Mouse (Mus musculus): ENCODE data around the gene Cutal. TPM values are rescaled to one million over a fixed set of nuclear protein-coding genes. Genes with fewer than 3 reads are reported as not detected.
"Not testable (repeated sequence)": the region's sequence is repeated elsewhere in the genome, so short reads cannot be mapped to it uniquely, and the experiment has no call there.

The Cutal gene
- polyA plus RNA-seq (2015; fragmentation: Nextera tagmentation; extraction: Ambion mirVana) = 0.63 and 0.75 TPM in 2 replicates

GRCm38 (mm10) chr2:34874271-34874670, at the start of gene Cutal:
TSS of gene Cutal (plus strand) at chr2:34874396.
- ATAC-seq (ENCODE audit: borderline replicate concordance, extremely low read depth, low FRiP score, low TSS enrichment) = no peak
- no peaks in the 10 kb centered on the region for H3K9me3 ChIP-seq
- H3K27me3 ChIP-seq = peaks cover 20% of the 10 kb centered on the region; the same call in 1 of the 2 replicates
- WGBS = 2% methylated on average over 14 of the region's 14 CpGs
- peak within 1 kb of the TSS; percentile 56 for H3K4me2 ChIP-seq
- peak within 1 kb of the TSS; percentile 25 for H3K4me3 ChIP-seq
- H3K36me3 ChIP-seq = no peaks in the 10 kb centered on the region
- H3K27ac ChIP-seq = no peak within 1 kb of the TSS
- H3K9ac ChIP-seq = peak within 1 kb of the TSS; percentile 37
- H3K4me1 ChIP-seq = peaks cover 26% of the 10 kb centered on the region

DNA sequence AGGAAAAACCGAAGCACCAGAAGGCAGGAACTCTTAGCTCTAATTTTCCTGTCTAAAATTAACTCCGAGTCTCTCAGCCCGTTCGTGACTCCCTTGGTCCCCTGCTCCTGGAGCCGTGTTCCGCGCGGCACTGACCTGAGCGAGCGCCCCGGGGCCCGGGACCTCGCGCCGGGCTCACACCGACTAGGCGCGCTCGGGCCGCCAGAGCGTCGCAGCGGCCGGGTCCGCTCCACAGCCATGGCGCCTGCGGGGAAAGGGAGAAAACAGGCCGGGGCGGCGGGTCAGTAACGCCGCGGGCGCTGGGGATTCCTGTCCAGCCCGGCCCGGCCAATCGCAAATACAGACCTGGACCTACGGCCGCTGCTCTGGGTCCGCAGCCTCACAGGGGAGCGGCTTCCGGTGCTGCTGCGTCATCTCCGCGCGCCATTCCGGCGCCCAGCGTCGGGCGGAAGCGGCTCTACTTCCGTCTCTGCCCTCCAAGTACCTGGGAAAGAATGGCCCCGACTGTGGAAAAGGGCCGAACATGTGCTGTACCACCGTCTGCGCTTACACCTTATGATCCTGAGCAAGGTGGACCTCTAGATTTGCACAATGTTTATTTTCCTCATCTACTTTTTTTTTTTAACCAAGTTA, 48.3 kb upstream of the Cutal start, which contains the start of gene Fbxw2:
Fbxw2 (minus strand) TSS at position 485 of the 633 bp plus-strand sequence.
- Histone ChIP-seq H3K4me2 (peak within 1 kb of the TSS; percentile 81), H3K36me3 (peaks cover 13% of the 10 kb centered on the region), H3K27ac (peak within 1 kb of the TSS; percentile 84), H3K9me3 (no peaks in the 10 kb centered on the region), H3K9ac (peak within 1 kb of the TSS; percentile 92), H3K27me3 (no peaks in the 10 kb centered on the region), H3K4me3 (peak within 1 kb of the TSS; percentile 91), H3K4me1 (peaks cover 25% of the 10 kb centered on the region)
- under 1% methylated on average over 57 of the region's 57 CpGs for WGBS
- ATAC-seq (ENCODE audit: borderline replicate concordance, extremely low read depth, low FRiP score, low TSS enrichment) = peak; percentile 96

DNA sequence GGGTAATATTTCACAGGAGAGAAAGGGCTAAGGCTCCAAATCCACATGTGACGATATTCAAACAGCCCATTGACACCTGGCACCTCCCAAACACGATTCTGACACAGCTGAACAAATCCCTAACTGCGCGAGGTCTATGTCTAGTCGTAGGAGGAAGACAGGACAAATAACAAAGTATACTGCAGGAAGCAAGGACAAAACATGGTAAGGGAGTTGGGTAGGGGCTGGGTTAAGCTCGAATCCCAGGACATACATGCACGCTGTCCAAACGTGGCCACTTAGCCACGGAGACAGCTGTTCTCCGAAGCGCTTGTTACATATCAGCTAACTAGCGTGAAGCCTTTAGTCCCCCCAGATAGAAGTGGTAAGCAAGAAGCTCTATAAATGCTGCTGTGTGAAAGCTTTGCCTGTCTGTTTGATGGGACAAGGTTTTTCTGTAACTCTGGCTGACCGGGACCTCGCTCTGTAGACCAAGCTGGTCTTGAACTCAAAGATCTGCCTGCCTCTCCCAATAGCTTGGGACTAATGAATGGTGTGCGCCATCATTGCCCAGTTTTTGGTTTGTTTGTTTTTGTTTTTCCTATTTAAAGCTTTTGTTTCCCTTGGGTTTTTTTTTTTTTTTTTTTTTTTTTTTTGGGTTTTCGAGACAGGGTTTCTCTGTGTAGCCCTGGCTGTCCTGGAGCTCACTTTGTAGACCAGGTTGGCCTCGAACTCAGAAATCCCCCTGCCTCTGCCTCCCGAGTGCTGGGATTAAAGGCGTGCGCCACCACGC, 47.5 kb upstream of the Cutal start:
- no peak for ATAC-seq (ENCODE audit: borderline replicate concordance, extremely low read depth, low FRiP score, low TSS enrichment)
- Histone ChIP-seq H3K9me3 (no peaks in the 10 kb centered on the region), H3K9ac (peak overlapping the region; percentile 92), H3K27ac (peak overlapping the region; percentile 34; the same call in 1 of the 2 replicates), H3K36me3 (peaks cover 8% of the 10 kb centered on the region), H3K4me3 (peak overlapping the region; percentile 91), H3K27me3 (no peaks in the 10 kb centered on the region), H3K4me2 (peak overlapping the region; percentile 81), H3K4me1 (peaks cover 25% of the 10 kb centered on the region)
- 31% methylated on average over 20 of the region's 21 CpGs for WGBS

- 87% methylated on average over 4 of the region's 4 CpGs for WGBS
- H3K4me1 ChIP-seq = peaks cover 25% of the 10 kb centered on the region
- no peaks in the 10 kb centered on the region for H3K9me3 ChIP-seq
- ATAC-seq (ENCODE audit: borderline replicate concordance, extremely low read depth, low FRiP score, low TSS enrichment) = no peak
- H3K36me3 ChIP-seq = peaks cover 2% of the 10 kb centered on the region
- H3K27me3 ChIP-seq = no peaks in the 10 kb centered on the region
- H3K27ac ChIP-seq = no peak overlapping the region
- H3K9ac ChIP-seq = no peak overlapping the region
- H3K4me2 ChIP-seq = no peak overlapping the region
- H3K4me3 ChIP-seq = no peak overlapping the region
These were observed 46.6 kb upstream of the Cutal start for GRCm38 (mm10) chr2:34827591-34827990.

GRCm38 (mm10) chr2:34828026-34828425, 46.2 kb upstream of the Cutal start:
- H3K9me3 ChIP-seq = no peaks in the 10 kb centered on the region
- no peak overlapping the region for H3K4me3 ChIP-seq
- 65% methylated on average over 1 of the region's 1 CpGs for WGBS
- peaks cover 25% of the 10 kb centered on the region for H3K4me1 ChIP-seq
- no peak overlapping the region for H3K9ac ChIP-seq
- H3K36me3 ChIP-seq = no peaks in the 10 kb centered on the region
- H3K27me3 ChIP-seq = no peaks in the 10 kb centered on the region
- H3K27ac ChIP-seq = no peak overlapping the region
- ATAC-seq (ENCODE audit: borderline replicate concordance, extremely low read depth, low FRiP score, low TSS enrichment) = no peak
- no peak overlapping the region for H3K4me2 ChIP-seq

GRCm38 (mm10) chr2:34830066-34830465, 44.1 kb upstream of the Cutal start:
- ATAC-seq (ENCODE audit: borderline replicate concordance, extremely low read depth, low FRiP score, low TSS enrichment); H3K27ac ChIP-seq: not testable (repeated sequence)

GRCm38 (mm10) chr2:34832766-34833457, 41.3 kb upstream of the Cutal start, which contains the start of gene Gm34653:
TSS of gene Gm34653 (plus strand) at chr2:34833007.
- H3K4me3 ChIP-seq; H3K9ac ChIP-seq; H3K27me3 ChIP-seq; H3K4me2 ChIP-seq; H3K36me3 ChIP-seq; H3K9me3 ChIP-seq; H3K27ac ChIP-seq; H3K4me1 ChIP-seq; ATAC-seq (ENCODE audit: borderline replicate concordance, extremely low read depth, low FRiP score, low TSS enrichment): not testable (repeated sequence)
- WGBS = 67% methylated on average over 11 of the region's 11 CpGs

More at GRCm38 (mm10) chr2:34830066-34830465, 44.1 kb upstream of the Cutal start:
- not testable (repeated sequence) for H3K36me3 ChIP-seq, H3K4me1 ChIP-seq, H3K4me3 ChIP-seq, H3K4me2 ChIP-seq, H3K9ac ChIP-seq, H3K9me3 ChIP-seq, H3K27me3 ChIP-seq
- WGBS = 93% methylated on average over 17 of the region's 17 CpGs

- Histone ChIP-seq H3K4me2 (no peak overlapping the region), H3K36me3 (no peaks in the 10 kb centered on the region), H3K4me3 (no peak overlapping the region), H3K4me1 (no peaks in the 10 kb centered on the region), H3K27me3 (0 out of 2 replicates have a peak, but pooled peaks cover 4% of the 10 kb centered on the region), H3K9me3 (no peaks in the 10 kb centered on the region), H3K27ac (no peak overlapping the region), H3K9ac (no peak overlapping the region)
- WGBS = 82% methylated on average over 17 of the region's 17 CpGs
- no peak for ATAC-seq (ENCODE audit: borderline replicate concordance, extremely low read depth, low FRiP score, low TSS enrichment)
These were observed 40.6 kb upstream of the Cutal start for GRCm38 (mm10) chr2:34833624-34834023.

DNA sequence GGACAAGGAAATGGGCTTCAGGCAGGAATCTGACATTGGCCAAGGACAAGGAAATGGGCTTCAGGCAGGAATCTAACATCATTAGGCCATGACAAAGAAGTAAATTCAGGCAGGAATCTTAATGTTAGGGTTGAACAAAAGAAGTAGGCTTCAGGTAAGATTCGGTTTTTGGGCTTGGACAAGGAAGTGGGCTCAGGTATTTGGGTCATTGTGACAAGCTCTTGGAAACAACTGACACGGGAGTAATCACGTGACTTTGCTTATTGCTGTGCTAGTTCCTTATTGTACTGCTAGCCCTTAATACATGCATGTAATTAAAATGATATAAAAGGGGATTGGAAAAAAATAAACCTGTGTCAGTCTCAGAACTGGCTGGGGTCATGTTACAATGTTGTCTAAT, 38.5 kb upstream of the Cutal start:
- H3K27me3 ChIP-seq = 0 out of 2 replicates have a peak, but pooled peaks cover 4% of the 10 kb centered on the region
- 55% methylated on average over 3 of the region's 3 CpGs for WGBS
- no peak overlapping the region for H3K27ac ChIP-seq
- no peak for ATAC-seq (ENCODE audit: borderline replicate concordance, extremely low read depth, low FRiP score, low TSS enrichment)
- no peaks in the 10 kb centered on the region for H3K36me3 ChIP-seq
- no peaks in the 10 kb centered on the region for H3K4me1 ChIP-seq
- no peak overlapping the region for H3K4me2 ChIP-seq
- H3K9me3 ChIP-seq = no peaks in the 10 kb centered on the region
- H3K4me3 ChIP-seq = no peak overlapping the region
- H3K9ac ChIP-seq = no peak overlapping the region

- not testable (repeated sequence) for H3K36me3 ChIP-seq; H3K9me3 ChIP-seq; ATAC-seq (ENCODE audit: borderline replicate concordance, extremely low read depth, low FRiP score, low TSS enrichment); H3K4me2 ChIP-seq; H3K9ac ChIP-seq; H3K4me3 ChIP-seq; H3K27ac ChIP-seq; H3K4me1 ChIP-seq; H3K27me3 ChIP-seq
- 75% methylated on average over 5 of the region's 5 CpGs for WGBS
These were observed 34.1 kb upstream of the Cutal start for GRCm38 (mm10) chr2:34840143-34840542.

- no peak overlapping the region for H3K27ac ChIP-seq
- no peak overlapping the region for H3K9ac ChIP-seq
- H3K36me3 ChIP-seq = no peaks in the 10 kb centered on the region
- H3K4me3 ChIP-seq = no peak overlapping the region
- ATAC-seq (ENCODE audit: borderline replicate concordance, extremely low read depth, low FRiP score, low TSS enrichment) = no peak
- 0 out of 2 replicates have a peak, but pooled peaks cover 4% of the 10 kb centered on the region for H3K27me3 ChIP-seq
- H3K4me2 ChIP-seq = no peak overlapping the region
- no peaks in the 10 kb centered on the region for H3K9me3 ChIP-seq
- WGBS = 88% methylated on average over 8 of the region's 8 CpGs
- H3K4me1 ChIP-seq = no peaks in the 10 kb centered on the region
These were observed 32.5 kb upstream of the Cutal start for GRCm38 (mm10) chr2:34841706-34842105.

All from lung, embryonic 15.5 days (tissue).